Mouse (Mus musculus): ENCODE data around the gene Col18a1.

- TF ChIP-seq POLR2A (IDR thresholded peaks at IDR 0.05; ENCODE audit: low read depth, low read length) (no peak), CTCF (conservative IDR thresholded peaks at IDR 0.05; ENCODE audit: insufficient read depth, insufficient read length, low read depth, low read length) (no peak)
Observed at GRCm38 (mm10) chr10:77145946-77146345, 20.4 kb downstream of the Col18a1 start.
